Mouse (Mus musculus): ENCODE measurements at regions not wholly inside any gene's neighbourhood (a gene's known extent, or its start where the extent isn't known, plus 50 kb on each side); places are given as distances from the start of the nearest gene placed in this dataset.
A peak's percentile ranks its signal among the peaks of the same experiment; 100 is the strongest.

DNA sequence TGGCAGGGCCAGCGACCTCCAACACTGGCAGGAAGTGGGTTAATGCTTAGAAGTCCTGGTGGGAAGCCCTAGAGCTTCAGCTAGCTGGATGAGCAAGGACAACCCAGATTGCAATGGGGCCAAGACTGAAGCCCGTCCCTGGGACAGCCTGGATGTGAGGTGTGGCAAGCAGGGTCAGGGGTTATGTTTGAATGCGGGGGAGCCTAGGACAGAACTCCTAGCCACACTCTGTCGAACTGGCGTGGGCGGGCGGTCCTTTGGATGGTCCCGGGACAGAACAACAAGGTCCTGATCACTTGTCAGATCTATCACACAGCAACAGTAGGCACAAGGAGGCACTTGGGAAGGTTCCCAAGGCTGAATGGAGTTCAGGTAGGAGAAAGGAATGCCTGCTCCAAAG lies 101.1 kb upstream of the Ccnd1 start:
- DNase-seq, result no peak

DNA sequence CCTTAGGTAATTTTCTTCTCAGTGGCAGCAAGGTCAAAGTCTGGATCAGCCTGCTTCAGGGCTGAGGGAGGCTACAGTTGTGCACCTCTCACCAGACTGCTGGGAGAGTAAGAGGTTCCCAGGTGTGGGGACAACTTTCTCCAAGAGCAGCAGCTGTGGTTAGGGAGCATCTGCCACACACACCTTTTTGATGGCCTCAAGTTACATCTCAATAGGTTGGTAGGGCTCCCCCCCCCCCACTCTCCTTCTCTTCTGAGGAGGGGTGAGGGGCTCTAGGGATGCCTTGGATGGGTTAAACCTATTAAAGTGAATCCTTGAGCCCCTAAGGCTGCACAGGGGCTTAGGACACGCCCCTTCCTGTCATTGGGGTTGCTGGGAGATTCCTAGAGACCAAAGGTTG lies 94.7 kb upstream of the Ccnd1 start:
- DNase-seq, result no peak

DNA sequence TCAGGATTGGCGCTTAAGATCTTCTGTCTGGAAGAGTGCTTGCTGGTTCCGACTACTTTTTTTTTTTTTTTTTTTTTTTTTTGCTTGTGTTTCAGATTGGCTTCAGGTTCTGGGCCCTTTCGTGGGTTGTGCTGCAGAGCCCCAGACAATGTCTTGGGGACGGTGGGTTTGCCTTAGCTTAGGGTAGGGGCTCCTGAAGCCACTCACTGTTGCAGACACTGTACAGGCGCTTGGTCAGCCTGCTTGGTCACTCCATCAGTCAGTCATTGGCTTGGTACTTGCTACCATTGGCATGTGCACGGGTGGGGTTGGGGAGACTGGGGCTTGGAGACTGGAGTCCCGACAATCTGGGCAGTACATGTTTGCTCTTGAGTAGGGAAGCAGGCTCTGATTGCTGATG lies 91.5 kb upstream of the Ccnd1 start:
- no peak for DNase-seq

DNA sequence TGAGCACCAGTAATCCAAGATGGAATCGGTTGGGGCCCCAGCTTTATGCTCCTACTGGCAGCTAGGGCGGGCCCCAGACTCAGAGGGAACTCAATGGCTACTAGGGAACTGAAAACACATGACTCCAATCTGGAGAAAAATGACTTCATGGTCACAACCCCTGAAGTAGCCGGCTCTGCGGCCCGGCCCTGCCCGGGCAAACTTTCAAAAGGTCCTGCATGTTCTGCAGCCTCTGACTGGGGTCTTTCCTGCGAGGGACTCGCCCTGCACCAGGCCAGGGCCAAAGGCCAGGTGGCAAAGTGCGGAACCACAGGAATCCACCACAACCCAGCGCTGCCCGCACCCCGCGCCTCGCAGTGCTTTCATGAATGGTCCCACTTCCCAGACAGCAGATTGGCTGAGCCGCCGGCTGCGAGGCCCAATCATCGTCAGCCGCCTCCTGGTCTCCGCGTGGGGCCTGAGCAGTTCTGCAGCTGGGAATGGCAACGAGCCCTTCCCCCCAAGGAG lies 91.0 kb upstream of the Ccnd1 start:
- peak; percentile 92 for DNase-seq

DNA sequence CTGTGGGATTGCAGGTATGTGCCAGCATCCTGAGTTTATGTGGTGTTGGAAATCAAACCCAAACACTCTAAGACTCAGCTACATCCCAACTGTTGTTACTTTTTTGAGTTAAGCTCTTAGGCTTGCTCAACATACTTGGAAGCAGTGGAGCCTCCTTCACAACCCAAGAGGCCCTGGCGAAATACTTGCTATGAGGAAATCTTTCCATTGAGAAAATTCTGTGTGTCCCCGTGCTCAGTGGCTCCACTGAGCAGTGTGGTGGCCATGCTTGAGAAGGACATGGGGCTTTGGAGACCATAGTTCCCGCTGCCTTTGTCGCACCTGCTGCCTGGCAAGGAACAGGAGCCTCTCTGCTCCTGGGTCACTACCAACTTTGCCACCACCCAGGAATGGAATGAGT lies 89.9 kb upstream of the Ccnd1 start:
- no peak for DNase-seq

DNA sequence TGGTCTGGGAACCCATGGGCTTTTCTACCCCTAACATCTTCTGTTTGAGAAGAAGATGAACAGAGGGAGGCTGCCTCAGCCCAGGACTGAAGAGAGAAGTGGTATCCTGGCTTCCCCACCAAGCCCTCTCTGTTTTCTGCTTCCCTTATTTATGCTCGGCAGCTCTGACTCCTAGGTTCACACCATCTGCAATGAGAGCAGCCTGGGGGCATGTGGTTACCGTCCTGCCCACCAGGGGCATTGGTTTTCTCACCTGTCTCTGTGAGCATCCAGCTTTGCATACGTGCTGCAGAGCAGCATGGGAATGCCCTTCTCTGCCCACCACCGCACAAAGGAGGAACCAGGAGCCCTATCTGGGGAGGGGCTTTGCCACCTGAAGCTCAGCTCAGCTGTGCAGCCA lies 89.4 kb upstream of the Ccnd1 start:
- peak; percentile 42 for DNase-seq

DNA sequence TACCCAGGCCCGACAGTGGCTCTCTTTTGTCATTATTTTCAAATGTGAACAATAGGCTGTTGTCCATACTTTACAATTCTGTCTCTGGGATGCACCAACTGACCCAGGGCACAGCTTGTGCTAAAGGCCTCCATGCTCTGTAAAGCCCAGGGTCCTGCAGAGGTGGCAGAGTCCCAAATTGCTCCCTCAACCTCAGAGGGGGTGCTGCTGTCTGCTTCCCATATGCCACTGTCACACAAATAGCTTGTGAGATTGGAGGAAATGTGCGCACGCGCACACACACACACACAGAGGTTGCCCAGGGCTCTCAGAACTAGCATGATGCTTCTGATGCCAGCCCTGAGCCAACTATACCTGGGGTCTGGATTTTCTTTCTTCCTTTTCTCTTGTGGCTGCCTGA lies 87.3 kb upstream of the Ccnd1 start:
- DNase-seq, result no peak

DNA sequence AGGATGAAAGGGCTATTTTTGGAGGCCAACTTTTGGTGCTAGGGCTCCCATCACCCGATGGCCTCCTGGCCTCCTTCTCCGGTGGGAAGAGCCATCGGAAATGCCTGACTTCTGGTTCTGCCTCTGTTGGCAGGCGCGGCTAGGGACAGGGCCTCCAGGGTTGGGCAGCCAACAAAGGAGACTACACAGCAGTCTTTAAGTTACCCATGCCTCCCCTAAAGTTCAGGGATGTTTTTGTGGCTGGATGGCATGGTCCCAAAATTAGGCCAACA lies 86.2 kb upstream of the Ccnd1 start:
- peak; percentile 66 for DNase-seq

DNA sequence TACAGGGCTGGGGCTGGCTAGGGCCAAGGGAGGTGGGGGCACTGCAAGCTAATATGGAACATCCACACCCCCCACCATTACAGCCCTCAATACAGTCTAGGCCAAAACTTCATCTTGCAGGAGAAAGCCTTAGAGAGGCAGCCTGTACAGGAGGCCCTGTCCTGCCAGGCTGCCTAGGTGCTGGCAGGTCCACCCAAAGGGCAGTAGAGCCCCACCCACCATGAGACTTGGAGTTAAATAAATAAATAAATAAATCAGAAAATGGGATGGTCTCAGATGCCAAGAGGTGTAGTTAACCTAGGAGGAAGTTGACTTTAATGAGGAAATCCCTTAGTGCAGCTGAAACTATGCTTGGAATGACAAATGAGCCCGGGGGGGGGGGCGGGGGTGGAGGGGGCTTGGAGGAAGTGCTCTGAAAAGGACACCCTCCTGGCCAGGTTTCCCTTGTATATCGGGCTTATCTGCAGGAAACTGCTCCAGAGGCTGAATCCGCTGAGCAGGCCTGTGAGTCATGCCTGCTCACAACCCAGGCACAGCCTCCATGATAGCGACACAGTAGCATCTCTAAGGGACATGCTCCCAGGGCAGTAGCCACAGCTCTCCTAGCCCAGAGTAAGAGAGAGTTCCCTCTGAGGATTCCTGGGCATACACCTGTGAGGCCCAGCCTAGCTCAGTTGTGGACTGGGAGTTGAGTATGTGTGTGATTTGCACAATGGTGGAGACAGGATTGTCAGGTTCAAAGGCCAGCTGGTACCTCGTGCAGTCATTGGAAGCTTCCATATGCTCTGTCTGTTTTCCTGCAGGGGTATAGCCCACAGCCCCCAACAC lies 85.7 kb upstream of the Ccnd1 start:
- peak; percentile 68 for DNase-seq

DNA sequence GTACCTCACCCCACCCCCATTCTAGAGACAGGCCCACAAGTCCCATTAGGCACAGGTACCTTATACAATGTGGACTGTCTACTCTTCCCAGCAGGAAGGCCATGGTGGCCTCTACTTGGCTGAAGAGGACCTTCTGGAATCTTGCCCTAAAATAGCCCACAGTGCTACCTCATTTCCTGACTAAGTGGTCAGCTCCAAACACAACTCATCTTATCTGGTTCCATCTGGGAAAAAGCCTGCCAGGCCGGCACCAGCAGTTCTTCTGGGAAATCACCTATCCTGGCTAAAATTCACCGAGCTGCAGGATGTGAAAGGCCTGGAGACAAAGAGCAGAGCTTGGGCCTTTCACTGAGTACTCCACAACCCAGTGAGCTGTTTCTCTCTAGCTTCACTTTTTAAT lies 84.9 kb upstream of the Ccnd1 start:
- DNase-seq, result no peak

DNA sequence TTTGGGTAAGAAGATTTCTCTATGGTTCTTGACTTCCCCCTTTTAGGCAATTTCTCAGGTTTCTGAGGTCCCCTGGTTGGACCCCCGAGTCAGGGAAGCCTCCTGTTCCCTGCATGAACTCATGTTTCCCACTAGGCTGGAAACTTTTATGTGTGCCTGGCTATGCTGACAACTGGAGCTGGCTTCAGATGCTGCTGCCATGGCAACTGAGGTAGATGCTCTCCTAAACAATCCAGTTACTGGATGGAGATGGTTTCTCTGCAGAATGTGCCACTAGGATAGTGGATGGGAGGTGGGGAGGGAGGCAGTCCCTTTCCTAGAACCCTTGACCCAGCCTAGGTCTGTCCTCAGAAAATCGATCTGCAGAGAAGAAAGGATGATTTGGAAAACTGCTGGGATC lies 79.4 kb upstream of the Ccnd1 start:
- no peak for DNase-seq

DNA sequence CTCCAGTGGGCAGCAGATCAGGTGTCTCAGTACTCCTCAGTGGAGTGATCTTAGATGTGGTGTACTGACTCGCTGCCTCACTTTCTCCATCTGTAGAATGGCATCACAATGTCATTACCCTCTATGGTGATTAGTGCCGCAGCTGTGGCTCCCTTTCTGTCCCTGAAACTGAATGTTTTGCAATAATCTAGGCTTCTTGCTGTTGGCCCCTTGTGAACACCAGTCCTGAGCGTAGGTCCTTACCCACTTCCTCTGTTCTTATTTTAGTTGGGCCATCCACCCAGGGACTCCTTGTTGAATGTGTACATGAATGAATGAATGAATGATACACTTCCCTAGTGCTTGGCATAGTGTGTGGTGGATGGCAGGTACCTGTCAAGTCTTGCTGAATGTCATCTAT lies 78.4 kb upstream of the Ccnd1 start:
- no peak for DNase-seq

DNA sequence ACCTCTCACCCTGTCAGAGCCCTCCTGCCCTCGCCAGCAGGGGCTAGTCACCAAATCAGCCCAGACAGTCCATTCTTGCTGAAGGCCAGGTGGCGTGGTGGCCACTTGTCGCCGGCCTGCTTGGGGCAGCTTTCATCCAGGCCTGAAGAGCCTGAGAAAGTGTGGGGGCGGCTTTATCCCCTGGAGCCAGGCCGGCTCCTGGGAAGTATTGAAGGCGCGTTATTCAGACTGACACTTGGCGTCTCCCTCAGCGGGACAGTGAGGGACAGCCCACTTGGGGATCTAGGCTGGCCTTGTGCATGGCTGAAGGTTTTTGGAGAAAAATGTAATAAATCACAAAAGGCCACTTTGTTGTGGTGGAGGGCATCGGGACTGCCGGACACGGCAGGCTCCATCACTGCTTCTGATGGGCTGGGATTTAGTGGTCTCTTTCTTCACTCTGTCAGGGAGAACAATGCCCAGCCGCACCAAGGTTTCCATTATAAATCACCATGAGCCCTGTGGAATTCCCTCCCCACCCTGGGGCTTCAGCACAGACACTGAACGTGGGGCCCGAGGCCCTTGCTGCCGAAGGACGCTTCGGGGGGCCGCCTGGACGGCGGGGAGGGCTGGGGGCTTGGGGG lies 75.8 kb upstream of the Ccnd1 start:
- no peak for DNase-seq

DNA sequence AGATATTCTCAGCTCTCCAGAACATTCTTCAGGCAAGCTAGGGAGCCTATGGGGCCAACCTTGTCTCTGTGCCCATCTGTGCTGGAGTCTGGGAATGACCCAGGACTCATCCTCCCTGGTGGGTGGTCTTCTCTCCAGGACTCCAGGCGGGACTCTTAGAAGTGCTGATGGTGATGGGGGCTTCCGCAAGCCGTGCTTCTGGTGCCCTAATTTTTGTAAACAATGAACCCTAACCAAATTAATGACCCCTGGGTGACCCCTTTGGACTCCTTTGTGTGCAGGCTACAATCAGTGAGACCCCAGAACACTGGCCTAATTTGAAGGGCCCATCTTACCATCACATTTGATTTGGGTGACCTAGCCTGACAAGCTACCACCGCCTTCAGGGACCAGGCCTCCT lies 71.0 kb upstream of the Ccnd1 start:
- no peak for DNase-seq

DNA sequence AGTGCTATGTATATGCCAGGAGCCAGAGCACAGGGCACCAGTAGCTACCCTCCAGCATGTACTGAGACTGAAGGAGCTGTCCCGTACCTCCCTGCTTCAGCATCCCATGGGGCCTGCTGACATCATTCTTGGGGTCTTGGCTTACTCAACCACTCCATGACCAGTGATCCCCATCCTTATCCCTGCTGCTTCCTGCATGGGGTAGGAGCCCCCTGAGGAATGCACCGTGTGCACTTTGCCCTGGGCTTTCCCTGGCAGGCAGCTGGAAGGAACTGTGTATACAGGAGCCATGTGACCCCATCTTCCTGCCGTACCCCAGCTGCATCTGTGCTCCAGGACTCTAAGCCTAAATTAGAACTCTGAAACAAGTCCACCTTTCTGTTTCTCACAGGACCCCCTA lies 70.3 kb upstream of the Ccnd1 start:
- DNase-seq, result no peak

DNA sequence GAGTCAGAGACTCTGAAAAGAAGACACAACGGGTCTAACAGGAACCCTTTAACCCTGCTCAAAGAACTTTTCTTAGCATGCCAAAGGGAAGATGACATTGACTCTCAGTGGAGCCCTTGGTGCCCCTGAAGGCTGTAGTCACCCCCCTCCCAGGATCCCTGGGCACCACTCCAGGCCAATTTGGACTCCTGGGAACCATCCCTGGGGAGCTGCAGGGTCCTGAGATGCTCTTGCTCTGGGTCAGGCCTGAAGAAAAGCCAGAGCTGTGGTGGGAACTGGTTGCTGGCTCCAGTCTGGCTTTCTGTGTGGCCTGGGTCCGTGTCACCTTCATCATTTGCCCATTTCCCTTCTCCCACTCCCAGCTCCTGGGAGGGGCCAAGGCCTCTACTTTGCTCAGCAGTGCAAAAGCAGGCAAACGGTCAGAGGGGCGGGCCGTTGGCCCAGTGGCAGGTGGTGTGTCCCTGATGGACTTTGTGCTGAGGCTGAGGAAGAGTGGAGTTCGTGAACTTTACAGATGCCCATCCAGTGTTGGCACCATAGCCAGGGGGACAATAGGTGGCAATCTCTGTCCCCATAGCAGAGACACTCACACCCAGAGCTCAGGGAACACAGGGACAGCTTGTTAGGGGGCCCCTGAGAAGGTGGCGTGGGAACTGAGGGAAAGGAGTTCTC lies 69.1 kb upstream of the Ccnd1 start:
- DNase-seq, result no peak

DNA sequence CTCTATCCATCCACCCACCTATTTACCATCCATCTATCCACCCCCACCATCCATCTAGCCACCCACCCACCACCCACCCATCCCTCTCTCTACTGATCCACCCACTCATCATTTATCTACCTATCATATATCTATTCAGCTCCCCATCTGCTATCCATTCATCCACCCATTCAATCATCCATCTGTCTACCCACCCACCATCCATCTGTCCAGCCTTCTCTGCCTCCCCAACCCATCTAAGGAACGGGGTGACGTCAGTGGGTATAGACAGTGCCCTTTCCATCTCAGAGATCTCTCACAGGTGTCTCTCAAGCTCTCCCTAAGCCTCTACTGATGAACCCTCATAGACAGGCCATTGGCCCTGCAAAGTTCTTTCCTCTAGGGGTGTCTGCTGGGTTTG lies 67.5 kb upstream of the Ccnd1 start:
- no peak for DNase-seq

DNA sequence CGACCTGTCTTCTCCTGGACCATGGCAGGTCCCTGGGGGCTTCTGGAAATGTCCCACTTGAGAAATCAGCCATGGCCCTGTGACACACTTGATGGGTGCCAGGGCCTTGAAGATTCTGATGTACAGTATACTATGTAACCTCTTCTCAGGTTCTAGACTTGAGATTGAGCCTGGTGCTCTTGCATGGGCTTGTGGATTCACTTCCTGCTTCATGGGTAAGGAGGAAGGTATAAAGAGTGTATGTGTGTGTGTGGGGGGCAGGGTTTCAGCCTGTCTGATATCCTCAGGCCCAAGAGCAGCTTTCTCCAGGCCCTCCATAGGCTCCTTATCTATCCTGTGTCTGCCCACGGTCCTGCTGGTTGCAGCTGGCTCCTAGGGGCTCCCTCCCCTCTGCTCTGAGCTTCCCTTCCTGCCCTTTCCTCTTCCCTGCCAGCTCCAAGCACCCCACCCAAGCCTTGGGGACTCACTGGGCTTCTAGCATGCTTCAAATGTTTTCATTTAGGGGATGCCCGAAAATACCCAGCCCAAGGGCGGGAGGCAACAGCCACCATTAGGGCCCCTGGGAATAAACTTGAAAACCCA lies 61.9 kb upstream of the Ccnd1 start:
- DNase-seq, result no peak

DNA sequence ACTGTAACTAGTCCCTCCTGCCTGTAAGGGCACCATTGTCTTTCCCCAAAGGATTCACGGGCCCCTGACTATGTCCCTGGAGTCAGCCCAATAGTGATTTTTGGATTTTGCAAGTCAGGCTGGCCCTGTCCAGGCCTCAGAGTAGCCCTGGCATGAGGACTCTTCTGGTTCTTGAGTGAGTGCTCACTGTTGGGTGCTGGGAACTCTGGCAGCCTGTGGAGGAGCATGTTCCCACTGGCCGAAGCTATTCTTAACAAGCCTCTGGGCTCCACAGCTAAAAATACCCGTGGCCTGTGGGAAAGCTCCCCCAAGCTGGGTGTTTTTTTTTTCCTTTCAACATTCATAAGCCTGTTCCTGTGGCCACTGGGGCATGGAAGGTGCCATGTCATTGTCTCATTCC lies 60.0 kb upstream of the Ccnd1 start:
- DNase-seq, result no peak

DNA sequence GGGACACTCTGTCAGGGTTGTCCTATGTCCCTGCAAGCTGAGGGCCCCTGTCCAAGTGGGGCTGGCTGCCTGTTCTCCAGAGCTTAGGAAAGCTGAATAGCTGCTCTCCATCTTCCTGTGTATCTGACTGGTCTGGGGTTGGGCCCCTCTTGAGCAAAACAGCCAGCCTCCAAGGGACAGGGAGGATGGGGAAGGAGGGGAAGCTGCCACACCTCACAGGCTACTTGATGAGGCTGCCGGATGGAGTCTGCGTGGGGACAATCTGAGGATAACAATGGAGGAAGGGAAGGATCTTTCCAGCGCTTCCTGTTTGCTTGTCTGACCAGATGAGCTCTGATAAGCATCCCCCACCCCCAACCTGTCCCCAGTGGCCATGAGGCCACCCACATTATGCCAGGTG lies 57.1 kb upstream of the Ccnd1 start:
- peak; percentile 29 for DNase-seq

DNA sequence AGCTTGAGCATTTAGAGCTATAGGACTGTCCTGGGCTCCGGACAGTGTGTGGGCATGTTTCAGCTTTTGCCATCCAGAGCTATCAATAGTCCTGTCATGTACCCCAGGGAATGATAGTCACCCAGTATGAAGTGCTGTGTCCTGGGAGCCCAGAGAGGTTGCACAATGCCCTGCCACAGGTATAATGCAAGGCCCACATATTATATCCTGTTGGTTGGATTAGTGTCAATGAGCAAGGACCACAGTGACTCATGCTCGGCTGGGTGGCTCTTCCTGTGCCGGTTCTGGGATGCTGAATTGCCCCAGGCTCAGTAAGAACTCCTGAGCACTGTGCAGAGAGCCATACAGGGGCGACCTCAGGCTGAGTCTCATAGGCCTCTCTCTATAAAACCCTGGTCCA lies 54.5 kb upstream of the Ccnd1 start:
- no peak for DNase-seq

DNA sequence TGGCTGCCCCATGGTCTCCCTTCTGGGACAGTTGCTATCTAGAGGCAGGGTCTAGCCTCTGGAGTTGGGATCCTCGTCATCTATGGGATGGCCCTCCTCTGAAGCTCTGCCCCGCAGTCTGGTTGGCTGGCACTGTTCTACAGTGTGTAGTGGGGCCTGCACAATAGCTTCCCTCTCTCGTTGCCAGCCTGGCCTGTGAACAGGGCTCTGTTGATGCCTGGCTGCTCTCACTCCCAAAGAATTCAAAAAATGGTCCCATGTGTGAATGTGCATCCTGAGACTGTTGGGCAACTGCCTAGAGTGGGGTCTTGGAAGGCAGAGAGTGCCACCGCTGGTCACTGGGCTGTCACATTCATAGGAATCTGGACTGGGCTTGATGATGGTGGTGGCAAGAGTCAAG lies 53.8 kb upstream of the Ccnd1 start:
- DNase-seq, result no peak

DNA sequence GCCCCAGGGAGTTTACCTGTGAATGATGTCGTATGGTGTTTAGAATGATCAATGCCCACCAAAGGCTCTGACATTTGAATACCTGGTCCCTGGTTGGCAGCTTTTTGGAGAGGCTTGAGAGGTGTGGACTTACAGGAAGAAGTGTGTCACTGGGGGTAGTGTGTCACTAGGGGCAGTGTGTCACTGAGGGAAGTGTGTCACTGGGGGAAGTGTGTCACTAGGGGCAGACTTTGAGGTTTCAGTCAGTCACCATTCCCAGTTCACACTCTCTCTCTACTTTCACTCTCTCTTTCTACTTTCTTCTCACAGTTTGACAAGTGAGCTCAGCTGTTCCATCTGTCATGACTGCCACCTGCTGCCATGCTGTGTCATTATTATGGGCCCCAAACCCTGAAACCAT lies 52.0 kb upstream of the Ccnd1 start:
- no peak for DNase-seq
